Mouse (Mus musculus) midbrain, embryonic 10.5 days (tissue): Measurements from ENCODE around the gene 4921501E09Rik. TPM values are rescaled to one million over a fixed set of nuclear protein-coding genes. Genes with fewer than 3 reads are reported as not detected.

Source experiments
- polyA plus RNA-seq: library from polyadenylated mRNA; unstranded; fragments of >200 nt; fragmentation: Nextera tagmentation; extraction: Ambion mirVana; gene quantifications from 2 replicates; pipeline ENCODE4 v1.2.1, GENCODE M21; 2016

The 4921501E09Rik gene
- polyA plus RNA-seq, 1 experiment from 2014 or later, result not detected

Other genes with a start within 250 kb of the 4921501E09Rik start
- 12.1 and 12.8 TPM in 2 replicates for gene Zfp799, start 237.8 kb downstream of the 4921501E09Rik start, polyA plus RNA-seq
- 7.9 and 8.9 TPM in 2 replicates for gene Zfp870, start 176.4 kb downstream of the 4921501E09Rik start, polyA plus RNA-seq
- not detected in 2 replicates for gene Cyp4f14, start 150.7 kb downstream of the 4921501E09Rik start, polyA plus RNA-seq
- gene Cyp4f13, start 120.7 kb downstream of the 4921501E09Rik start, polyA plus RNA-seq, result 1.6 and 2.9 TPM in 2 replicates
- gene Zfp472, start 102.2 kb downstream of the 4921501E09Rik start, polyA plus RNA-seq, result 11.5 and 13.2 TPM in 2 replicates
- gene Zfp952, start 74.9 kb downstream of the 4921501E09Rik start, polyA plus RNA-seq, result 15.3 and 16.9 TPM in 2 replicates
- gene Zfp763, start 34.7 kb downstream of the 4921501E09Rik start, polyA plus RNA-seq, result 16.8 and 18.5 TPM in 2 replicates
- 6.6 and 8.1 TPM in 2 replicates for gene Zfp563, start 21.3 kb upstream of the 4921501E09Rik start, polyA plus RNA-seq
- 0.06 TPM in 1 of 2 replicates, not detected in the other for gene Morc2b, start 71.6 kb upstream of the 4921501E09Rik start, polyA plus RNA-seq
- gene Olfr55, start 100.4 kb upstream of the 4921501E09Rik start, polyA plus RNA-seq, result not detected in 2 replicates
- not detected in 2 replicates for gene Olfr239, start 123.2 kb upstream of the 4921501E09Rik start, polyA plus RNA-seq
- gene Olfr1564, start 153.6 kb upstream of the 4921501E09Rik start, polyA plus RNA-seq, result not detected in 2 replicates
- gene Zfp955a, start 187.1 kb upstream of the 4921501E09Rik start, polyA plus RNA-seq, result 16.4 and 17.5 TPM in 2 replicates
- gene Olfr63, start 196.6 kb upstream of the 4921501E09Rik start, polyA plus RNA-seq, result 0.04 and 0.06 TPM in 2 replicates
- 9.6 and 12.3 TPM in 2 replicates for gene Zfp955b, start 221.5 kb upstream of the 4921501E09Rik start, polyA plus RNA-seq